Comparison of ENCODE assay signal across 27 mouse cellular contexts in genomic region chr8:111924976-111925375, GRCm38 (mm10). TPM values are rescaled to one million over a fixed set of nuclear protein-coding genes. Genes with fewer than 3 reads are reported as not detected.
DNase-seq lines count a peak whose midpoint lies in the region; ATAC-seq and TF ChIP-seq lines count a peak whose summit lies in the region.
"Had no signal": no experiment of that assay in that cellular context is flagged by ENCODE, and none has a peak within 500 bp of the region (broad histone marks: within the 10 kb centered on the region; RNA-seq: fewer than 3 reads in every experiment).

No protein-coding gene starts in this region.

- H3K4me1 ChIP-seq in ES-Bruce4 (ENCODE audit: control insufficient read depth, insufficient read depth, low read length): peaks cover 2% of the 10 kb centered on the region
- peaks cover 5 to 30% of the 10 kb centered on the region in 2 experiments; a peak in 3 of 4 replicates for H3K4me1 ChIP-seq in MEL (ENCODE audit: control insufficient read depth in 1 of 2, insufficient read depth in 2 of 2, low read length in 2 of 2)
- H3K4me1 ChIP-seq in intestine, embryonic 16.5 days (ENCODE audit: control insufficient read depth, insufficient read depth, low read length): no peaks in the 10 kb centered on the region
- peaks cover 40% of the 10 kb centered on the region for H3K4me1 ChIP-seq in liver, embryonic 15.5 days (replicated peaks)
- H3K4me1 ChIP-seq in hindbrain, embryonic 14.5 days (replicated peaks; ENCODE audit: control insufficient read depth, insufficient read depth, low read length): no peaks in the 10 kb centered on the region
- H3K4me1 ChIP-seq in midbrain, embryonic 15.5 days: no peaks in the 10 kb centered on the region
- H3K4me1 ChIP-seq: embryonic facial prominence, embryonic 10.5 days; forebrain, embryonic 15.5 days; hindbrain, embryonic 13.5 days; midbrain, embryonic 10.5 days had no signal

- H3K4me2 ChIP-seq in intestine, embryonic 16.5 days (ENCODE audit: low read depth, low read length): no peak overlapping the region
- no peak overlapping the region for H3K4me2 ChIP-seq in liver, embryonic 15.5 days
- H3K4me2 ChIP-seq in hindbrain, embryonic 14.5 days (replicated peaks): no peak overlapping the region
- no peak overlapping the region for H3K4me2 ChIP-seq in midbrain, embryonic 15.5 days
- H3K4me2 ChIP-seq: forebrain, embryonic 15.5 days; heart, embryonic 15.5 days; hindbrain, embryonic 13.5 days; lung, embryonic 15.5 days had no signal

- peaks cover 5% of the 10 kb centered on the region; the same call in 1 of the 2 replicates for H3K36me3 ChIP-seq in ES-Bruce4 (ENCODE audit: control insufficient read depth, insufficient read depth, low read length, poor library complexity, severe bottlenecking)
- peaks cover 0 to 21% of the 10 kb centered on the region in 2 experiments; a peak in 2 of 4 replicates for H3K36me3 ChIP-seq in MEL (ENCODE audit: control insufficient read depth in 1 of 2, insufficient read depth in 2 of 2, low read length in 2 of 2)
- no peaks in the 10 kb centered on the region for H3K36me3 ChIP-seq in intestine, embryonic 16.5 days (ENCODE audit: control insufficient read depth, insufficient read depth, low read length)
- no peaks in the 10 kb centered on the region for H3K36me3 ChIP-seq in liver, embryonic 15.5 days (replicated peaks)
- H3K36me3 ChIP-seq in hindbrain, embryonic 14.5 days (replicated peaks; ENCODE audit: control insufficient read depth, insufficient read depth): 0 out of 2 replicates have a peak, but pooled peaks cover 6% of the 10 kb centered on the region
- no peaks in the 10 kb centered on the region for H3K36me3 ChIP-seq in midbrain, embryonic 15.5 days (replicated peaks)
- H3K36me3 ChIP-seq: forebrain, embryonic 15.5 days; heart, embryonic 15.5 days; lung, embryonic 15.5 days had no signal

- no peak for TF ChIP-seq POLR2A in ES-Bruce4 (IDR thresholded peaks at IDR 0.05; ENCODE audit: insufficient read depth, low read length)
- TF ChIP-seq POLR2A in MEL (IDR thresholded peaks at IDR 0.05; ENCODE audit: control insufficient read depth in 1 of 2, insufficient read depth in 1 of 2, low read depth in 1 of 2, low read length in 2 of 2, poor library complexity in 1 of 2): no peak

- TF ChIP-seq CTCF in ES-Bruce4 (IDR thresholded peaks at IDR 0.05; ENCODE audit: low read depth, low read length) (no peak), MEL (IDR thresholded peaks at IDR 0.05 in 2 of 3, conservative IDR thresholded peaks at IDR 0.05 in 1 of 3; ENCODE audit: control insufficient read depth in 1 of 3, insufficient read depth in 1 of 3, low read depth in 2 of 3, low read length in 3 of 3, poor library complexity in 1 of 3, severe bottlenecking in 1 of 3) (no peak)

- no peak for TF ChIP-seq EP300 in ES-Bruce4 (IDR thresholded peaks at IDR 0.05; ENCODE audit: insufficient read depth, low read depth, low read length)
- TF ChIP-seq EP300 in MEL (IDR thresholded peaks at IDR 0.05; ENCODE audit: low read depth in 1 of 2, low read length in 2 of 2): peak in 1 of 2 experiments; percentile 65; a peak in 1 of 4 replicates

- no peaks in the 10 kb centered on the region for H3K79me2 ChIP-seq in MEL (ENCODE audit: control insufficient read depth, insufficient read depth, low read length, poor library complexity)

- peak; percentile 91 for ATAC-seq in intestine, embryonic 16.5 days
- no peak for ATAC-seq in liver, embryonic 15.5 days (ENCODE audit: insufficient read depth)
- no peak for ATAC-seq in hindbrain, embryonic 14.5 days (ENCODE audit: low FRiP score)
- no peak for ATAC-seq in midbrain, embryonic 15.5 days (replicated peaks)
- ATAC-seq: forebrain, embryonic 15.5 days; inflammation-experienced regulatory T-cells, adult 6 months had no signal

- H3K4me3 ChIP-seq in ES-Bruce4 (ENCODE audit: low read depth, low read length) (no peak overlapping the region), MEL (ENCODE audit: control insufficient read depth in 1 of 2, insufficient read depth in 1 of 2, low read depth in 2 of 2, low read length in 2 of 2) (peak overlapping the region in 1 of 2 experiments; percentile 9; a peak in 1 of 4 replicates)
- no peak overlapping the region for H3K4me3 ChIP-seq in intestine, embryonic 16.5 days (ENCODE audit: low read length)
- no peak overlapping the region for H3K4me3 ChIP-seq in liver, embryonic 15.5 days (replicated peaks)
- no peak overlapping the region for H3K4me3 ChIP-seq in hindbrain, embryonic 14.5 days (replicated peaks; ENCODE audit: low read length)
- H3K4me3 ChIP-seq in midbrain, embryonic 15.5 days: no peak overlapping the region
- H3K4me3 ChIP-seq: embryonic facial prominence, embryonic 10.5 days; forebrain, embryonic 15.5 days; heart, embryonic 15.5 days; hindbrain, embryonic 13.5 days; lung, embryonic 15.5 days; midbrain, embryonic 10.5 days had no signal

- H3K9ac ChIP-seq in ES-Bruce4 (ENCODE audit: low read depth, poor library complexity, severe bottlenecking): no peak overlapping the region
- no peak overlapping the region for H3K9ac ChIP-seq in MEL (ENCODE audit: control insufficient read depth, low read depth, low read length, poor library complexity, severe bottlenecking)
- H3K9ac ChIP-seq in intestine, embryonic 16.5 days (ENCODE audit: low read depth, low read length): no peak overlapping the region
- H3K9ac ChIP-seq in liver, embryonic 15.5 days: peak overlapping the region; percentile 21; the same call in 1 of the 2 replicates
- no peak overlapping the region for H3K9ac ChIP-seq in hindbrain, embryonic 14.5 days
- H3K9ac ChIP-seq in midbrain, embryonic 15.5 days: no peak overlapping the region
- H3K9ac ChIP-seq: forebrain, embryonic 15.5 days; heart, embryonic 15.5 days; hindbrain, embryonic 13.5 days; lung, embryonic 15.5 days had no signal

- DNase-seq in MEL (ENCODE audit: low read depth, low spot score): peak; percentile 65
- no peak for DNase-seq in hindbrain, embryonic 14.5 days (ENCODE audit: low spot score)
- DNase-seq in Muller cell, postnatal 12 days (ENCODE audit: inconsistent ontology term): no peak
- DNase-seq: adrenal gland, postnatal 36 days; B cell, adult 2 months; cerebellum, adult 11 months; cerebellum, postnatal 10 days; gastrocnemius, postnatal 14 days; heart, adult 18-20 months; heart, postnatal 36 days; kidney, postnatal 36 days; lung, postnatal 4 days; right cerebral cortex, postnatal 14 days; thymus, adult 2 months had no signal

- no peaks in the 10 kb centered on the region for H3K9me3 ChIP-seq in ES-Bruce4 (replicated peaks; ENCODE audit: control insufficient read depth, insufficient read depth, low read length, poor library complexity, severe bottlenecking)
- no peaks in the 10 kb centered on the region for H3K9me3 ChIP-seq in MEL (replicated peaks; ENCODE audit: insufficient read depth, low read length)
- no peaks in the 10 kb centered on the region for H3K9me3 ChIP-seq in intestine, embryonic 16.5 days (ENCODE audit: control insufficient read depth, low read length)
- no peaks in the 10 kb centered on the region for H3K9me3 ChIP-seq in liver, embryonic 15.5 days (replicated peaks)
- no peaks in the 10 kb centered on the region for H3K9me3 ChIP-seq in hindbrain, embryonic 14.5 days (ENCODE audit: control insufficient read depth, low read length)
- H3K9me3 ChIP-seq in midbrain, embryonic 15.5 days: no peaks in the 10 kb centered on the region
- H3K9me3 ChIP-seq: embryonic facial prominence, embryonic 10.5 days; forebrain, embryonic 15.5 days; heart, embryonic 15.5 days; hindbrain, embryonic 13.5 days; lung, embryonic 15.5 days; midbrain, embryonic 10.5 days had no signal

- WGBS in intestine, embryonic 16.5 days: 59% methylated on average over 7 of the region's 7 CpGs
- 22% methylated on average over 7 of the region's 7 CpGs for WGBS in liver, embryonic 15.5 days (ENCODE audit: insufficient replicate concordance)
- 82% methylated on average over 7 of the region's 7 CpGs for WGBS in hindbrain, embryonic 14.5 days
- WGBS in midbrain, embryonic 15.5 days: 87% methylated on average over 7 of the region's 7 CpGs

- no peaks in the 10 kb centered on the region for H3K27me3 ChIP-seq in ES-Bruce4 (ENCODE audit: control insufficient read depth, insufficient read depth, low read length, poor library complexity, severe bottlenecking)
- H3K27me3 ChIP-seq in MEL (ENCODE audit: control insufficient read depth in 1 of 2, insufficient read depth in 2 of 2, low read length in 2 of 2): no peaks in the 10 kb centered on the region
- no peaks in the 10 kb centered on the region for H3K27me3 ChIP-seq in intestine, embryonic 16.5 days (replicated peaks; ENCODE audit: control insufficient read depth, insufficient read depth, low read length)
- H3K27me3 ChIP-seq in liver, embryonic 15.5 days: no peaks in the 10 kb centered on the region
- H3K27me3 ChIP-seq in hindbrain, embryonic 14.5 days (ENCODE audit: control insufficient read depth, insufficient read depth, low read length): no peaks in the 10 kb centered on the region
- no peaks in the 10 kb centered on the region for H3K27me3 ChIP-seq in midbrain, embryonic 15.5 days (replicated peaks)
- H3K27me3 ChIP-seq: forebrain, embryonic 15.5 days; heart, embryonic 15.5 days; hindbrain, embryonic 13.5 days; lung, embryonic 15.5 days had no signal

- TF ChIP-seq RAD21 in MEL (IDR thresholded peaks at IDR 0.05; ENCODE audit: low read depth, low read length): no peak

- H3K27ac ChIP-seq in ES-Bruce4 (ENCODE audit: insufficient read depth, low read length) (peak overlapping the region; percentile 71), MEL (ENCODE audit: control insufficient read depth, low read depth, low read length) (no peak overlapping the region)
- H3K27ac ChIP-seq in intestine, embryonic 16.5 days (ENCODE audit: low read length): peak overlapping the region; percentile 44; the same call in 1 of the 2 replicates
- peak overlapping the region; percentile 73 for H3K27ac ChIP-seq in liver, embryonic 15.5 days (replicated peaks)
- H3K27ac ChIP-seq in hindbrain, embryonic 14.5 days: no peak overlapping the region
- no peak overlapping the region for H3K27ac ChIP-seq in midbrain, embryonic 15.5 days
- H3K27ac ChIP-seq: embryonic facial prominence, embryonic 10.5 days; forebrain, embryonic 15.5 days; heart, embryonic 15.5 days; hindbrain, embryonic 13.5 days; lung, embryonic 15.5 days; midbrain, embryonic 10.5 days; stomach, postnatal 0 days had no signal

RNA-seq across cellular contexts. Expression of gene Tmem231, which starts 8.7 kb away (rescaled TPM):
- polyA plus RNA-seq in ES-Bruce4 (2011; ENCODE audit: insufficient read depth, insufficient read length, low read depth, missing spikeins): 16.8 and 18.2 TPM in 2 replicates
- total RNA-seq in MEL (2012; rRNA removed): 0.85 and 0.95 TPM in 2 replicates
- 1 to 10 TPM in 1 of 2 experiments, not detected in 1; 2.5 TPM for polyA plus RNA-seq in MEL (2012; ENCODE audit: insufficient read depth in 1 of 2, insufficient read length in 2 of 2, low read depth in 1 of 2, low replicate concordance in 2 of 2, missing spikeins in 1 of 2)
- polyA plus RNA-seq in intestine, embryonic 16.5 days (2015; fragmentation: Nextera tagmentation; extraction: Ambion mirVana): 8.6 and 8.9 TPM in 2 replicates
- polyA plus RNA-seq in liver, embryonic 15.5 days (2015; fragmentation: Nextera tagmentation; extraction: Ambion mirVana): 1.9 and 2.1 TPM in 2 replicates
- 15.3 and 19.6 TPM in 2 replicates for polyA plus RNA-seq in hindbrain, embryonic 14.5 days (2014; fragmentation: Nextera tagmentation; extraction: Ambion mirVana)
- polyA plus RNA-seq in midbrain, embryonic 15.5 days (2015; fragmentation: Nextera tagmentation; extraction: Ambion mirVana): 20.4 and 20.5 TPM in 2 replicates

RNA-seq across cellular contexts. Expression of gene Chst5, which starts 14.7 kb away (rescaled TPM):
- polyA plus RNA-seq in ES-Bruce4 (2011; ENCODE audit: insufficient read depth, insufficient read length, low read depth, missing spikeins): 0.81 and 1.5 TPM in 2 replicates
- total RNA-seq in MEL (2012; rRNA removed): not detected in 2 replicates
- not detected for polyA plus RNA-seq in MEL (2012; ENCODE audit: insufficient read depth in 1 of 2, insufficient read length in 2 of 2, low read depth in 1 of 2, low replicate concordance in 2 of 2, missing spikeins in 1 of 2)
- 0.97 and 1.4 TPM in 2 replicates for polyA plus RNA-seq in intestine, embryonic 16.5 days (2015; fragmentation: Nextera tagmentation; extraction: Ambion mirVana)
- polyA plus RNA-seq in liver, embryonic 15.5 days (2015; fragmentation: Nextera tagmentation; extraction: Ambion mirVana): 0.05 and 0.14 TPM in 2 replicates
- 2.7 and 4.3 TPM in 2 replicates for polyA plus RNA-seq in hindbrain, embryonic 14.5 days (2014; fragmentation: Nextera tagmentation; extraction: Ambion mirVana)
- 4.0 and 4.6 TPM in 2 replicates for polyA plus RNA-seq in midbrain, embryonic 15.5 days (2015; fragmentation: Nextera tagmentation; extraction: Ambion mirVana)
- total RNA-seq: adrenal gland, postnatal 36 days; heart, adult 18-20 months; heart, postnatal 36 days; neutrophil, adult 5-6 weeks had no signal
- polyA plus RNA-seq: inflammation-experienced regulatory T-cells, adult 6 months had no signal

RNA-seq across cellular contexts. Expression of gene Gabarapl2, which starts 15.5 kb away (rescaled TPM):
- 64.2 and 66.4 TPM in 2 replicates for polyA plus RNA-seq in ES-Bruce4 (2011; ENCODE audit: insufficient read depth, insufficient read length, low read depth, missing spikeins)
- 18.4 and 21.6 TPM in 2 replicates for total RNA-seq in MEL (2012; rRNA removed)
- polyA plus RNA-seq in MEL (2012; ENCODE audit: insufficient read depth in 1 of 2, insufficient read length in 2 of 2, low read depth in 1 of 2, low replicate concordance in 2 of 2, missing spikeins in 1 of 2): 10 to 100 TPM in 1 of 2 experiments, not detected in 1; 22.5 TPM
- 208 and 212 TPM in 2 replicates for polyA plus RNA-seq in intestine, embryonic 16.5 days (2015; fragmentation: Nextera tagmentation; extraction: Ambion mirVana)
- 182 and 198 TPM in 2 replicates for polyA plus RNA-seq in liver, embryonic 15.5 days (2015; fragmentation: Nextera tagmentation; extraction: Ambion mirVana)
- 454 and 472 TPM in 2 replicates for polyA plus RNA-seq in hindbrain, embryonic 14.5 days (2014; fragmentation: Nextera tagmentation; extraction: Ambion mirVana)
- polyA plus RNA-seq in midbrain, embryonic 15.5 days (2015; fragmentation: Nextera tagmentation; extraction: Ambion mirVana): 430 and 438 TPM in 2 replicates

RNA-seq across cellular contexts. Expression of gene Tmem170, which starts 48.4 kb away (rescaled TPM):
- polyA plus RNA-seq in ES-Bruce4 (2011; ENCODE audit: insufficient read depth, insufficient read length, low read depth, missing spikeins) (30.4 and 31.2 TPM in 2 replicates), MEL (2012; ENCODE audit: insufficient read depth in 1 of 2, insufficient read length in 2 of 2, low read depth in 1 of 2, low replicate concordance in 2 of 2, missing spikeins in 1 of 2) (1 to 10 TPM in 1 of 2 experiments, not detected in 1; 4.6 TPM)
- total RNA-seq in MEL (2012; rRNA removed): 2.8 and 2.9 TPM in 2 replicates
- 14.9 and 15.7 TPM in 2 replicates for polyA plus RNA-seq in intestine, embryonic 16.5 days (2015; fragmentation: Nextera tagmentation; extraction: Ambion mirVana)
- polyA plus RNA-seq in liver, embryonic 15.5 days (2015; fragmentation: Nextera tagmentation; extraction: Ambion mirVana): 3.6 and 4.4 TPM in 2 replicates
- polyA plus RNA-seq in hindbrain, embryonic 14.5 days (2014; fragmentation: Nextera tagmentation; extraction: Ambion mirVana): 2.8 and 3.7 TPM in 2 replicates
- polyA plus RNA-seq in midbrain, embryonic 15.5 days (2015; fragmentation: Nextera tagmentation; extraction: Ambion mirVana): 3.7 and 3.8 TPM in 2 replicates

Comparison
In these comparisons a context has a peak if more than half of its experiments do, and no peak if none do; other contexts are left out.
1. H3K27ac ChIP-seq: peak in ES-Bruce4 (single experiment), intestine, embryonic 16.5 days (single experiment) and liver, embryonic 15.5 days (single experiment); none in MEL (single experiment), hindbrain, embryonic 14.5 days (single experiment) and midbrain, embryonic 15.5 days (single experiment).